In the genomic region with DNA sequence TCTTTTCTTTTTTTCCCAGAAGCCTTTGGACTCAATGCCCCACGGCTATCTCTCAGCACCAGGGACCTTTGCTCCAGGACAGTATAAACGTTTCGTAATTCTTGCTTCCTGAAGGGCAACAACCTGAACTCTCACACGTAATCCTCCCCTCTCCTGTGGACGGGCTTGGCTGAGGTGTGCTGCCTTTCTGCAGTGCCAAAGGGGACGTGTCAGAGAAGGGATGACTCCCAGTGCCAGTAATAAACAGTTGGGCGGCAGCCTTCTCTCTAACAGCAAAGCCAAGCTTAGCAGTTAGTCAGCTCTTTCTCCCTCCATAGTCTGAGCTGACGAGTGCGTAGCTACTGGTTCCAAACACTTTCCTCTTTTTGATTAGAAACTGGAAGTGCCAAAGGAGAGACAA, we compare ENCODE assay signal across 10 mouse cellular contexts. TPM values are rescaled to one million over a fixed set of nuclear protein-coding genes. Genes with fewer than 3 reads are reported as not detected.
DNase-seq lines count a peak whose midpoint lies in the region; TF ChIP-seq lines count a peak whose summit lies in the region.
"Had no signal": no experiment of that assay in that cellular context is flagged by ENCODE, and none has a peak within 500 bp of the region (broad histone marks: within the 10 kb centered on the region; RNA-seq: fewer than 3 reads in every experiment).

No protein-coding gene starts in this region.

- WGBS in small intestine, adult 2 months, result 25% methylated on average over 9 of the region's 9 CpGs

- H3K27me3 ChIP-seq in small intestine, adult 2 months (ENCODE audit: control insufficient read depth, insufficient read depth, low read length), result no peaks in the 10 kb centered on the region

- peaks cover 6% of the 10 kb centered on the region; the same call in 1 of the 2 replicates for H3K4me1 ChIP-seq in small intestine, adult 2 months (ENCODE audit: control insufficient read depth, insufficient read depth, insufficient read length, low read length)

- peak overlapping the region; percentile 93 for H3K27ac ChIP-seq in small intestine, adult 2 months (ENCODE audit: insufficient read depth, low read depth, low read length)

- peak; percentile 27 to 52 for DNase-seq in lung, adult 18-20 months
- DNase-seq in lung, postnatal 4 days, result no peak
- peak; percentile 35 for DNase-seq in gastrocnemius, postnatal 36 days
- peak; percentile 84 for DNase-seq in kidney, adult 9 months
- no peak for DNase-seq in layer of hippocampus, postnatal 10 days (ENCODE audit: low spot score in 2 of 2)
- DNase-seq in ovary, postnatal 14 days (ENCODE audit: low spot score), result no peak
- DNase-seq: thymus, adult 18-20 months had no signal

- TF ChIP-seq CTCF in small intestine, adult 2 months (IDR thresholded peaks at IDR 0.05; ENCODE audit: extremely low read depth, insufficient read length, insufficient replicate concordance, low read depth, low read length), result no peak

- H3K36me3 ChIP-seq in small intestine, adult 2 months (ENCODE audit: control insufficient read depth, insufficient read depth, low read length), result no peaks in the 10 kb centered on the region
- H3K36me3 ChIP-seq: G1E had no signal

- intact Hi-C loops in gastrocnemius, postnatal 36 days (cut with DNase I), result loop anchor here (10.0 kb wide), 1 partner anchor 146 kb away; no protein-coding TSS in a partner anchor

- TF ChIP-seq POLR2A in small intestine, adult 2 months (IDR thresholded peaks at IDR 0.05; ENCODE audit: low read depth, low read length), result 0 out of 2 replicates have a peak, but pooled peaks have one; percentile 27

- no peak overlapping the region for H3K4me3 ChIP-seq in small intestine, adult 2 months (ENCODE audit: low read depth, low read length)
- H3K4me3 ChIP-seq: erythroblast, embryonic 14.5 days had no signal

RNA-seq across cellular contexts. Expression of a gene that starts 47.6 kb away (rescaled TPM):
- total RNA-seq in gastrocnemius, postnatal 36 days (2021), result 1 to 10 TPM; 2.2 to 2.6 TPM
- polyA plus RNA-seq in small intestine, adult 2 months (2012; rRNA removed), result 0.14 and 0.65 TPM in 2 replicates
- total RNA-seq in layer of hippocampus, postnatal 10 days (2021), result under 1 TPM; 0.07 to 0.27 TPM
- polyA plus RNA-seq: G1E had no signal

Comparison
In these comparisons a context has a peak if more than half of its experiments do, and no peak if none do; other contexts are left out.
1. DNase-seq: peak in lung, adult 18-20 months (2 of 2), gastrocnemius, postnatal 36 days (2 of 2) and kidney, adult 9 months (single experiment); none in lung, postnatal 4 days (0 of 2), layer of hippocampus, postnatal 10 days (0 of 2) and ovary, postnatal 14 days (single experiment).